Mouse (Mus musculus) forebrain, embryonic 10.5 days (tissue): ENCODE data around the gene Ccdc7a. TPM values are rescaled to one million over a fixed set of nuclear protein-coding genes. Genes with fewer than 3 reads are reported as not detected.

ENCODE experiments used
- DNase-seq: peaks from one replicate; pipeline ENCODE4 v3.0.0-alpha.2; 2017; ENCODE audit warnings: low spot score; ENCODE audit errors: extremely low spot score
- H3K27ac ChIP-seq: fragments of 300-500 bp; sonication (generic); 2 replicates; pipeline ENCODE4 v1.5.1; 2016; ENCODE audit warnings: mild to moderate bottlenecking
- H3K27me3 ChIP-seq: fragments of 300-500 bp; sonication (generic); 2 replicates; pipeline ENCODE4 v1.6.1; 2016; ENCODE audit warnings: mild to moderate bottlenecking; ENCODE audit not compliant: poor library complexity, severe bottlenecking
- H3K36me3 ChIP-seq: fragments of 300-500 bp; sonication (generic); replicated peaks from 2 replicates; pipeline ENCODE4 v1.6.1; 2016; ENCODE audit warnings: mild to moderate bottlenecking, moderate library complexity
- H3K4me1 ChIP-seq: fragments of 300-500 bp; sonication (generic); 2 replicates; pipeline ENCODE4 v1.6.1; 2016
- H3K4me3 ChIP-seq: fragments of 300-500 bp; sonication (generic); 2 replicates; pipeline ENCODE4 v1.5.1; 2016; ENCODE audit warnings: mild to moderate bottlenecking, moderate library complexity
- H3K9me3 ChIP-seq: fragments of 300-500 bp; sonication (generic); 2 replicates; pipeline ENCODE4 v1.6.1; 2016; ENCODE audit warnings: mild to moderate bottlenecking, moderate library complexity
- WGBS: fragments of 180-500 bp; shearing (Covaris S2); methylation state at CpG from one replicate; pipeline ENCODE4 v1.1.7; 2016; 5-methylcytosine and 5-hydroxymethylcytosine counted together
- polyA plus RNA-seq: library from polyadenylated mRNA; unstranded; fragments of >200 nt; fragmentation: Nextera tagmentation; extraction: Ambion mirVana; gene quantifications from 2 replicates; pipeline ENCODE4 v1.2.1, GENCODE M21; 2016

Ccdc7a gene
- polyA plus RNA-seq, 1 experiment from 2014 or later, result not detected

- H3K27me3 ChIP-seq, result no peaks in the 10 kb centered on the region
- peak overlapping the region; percentile 89 for H3K4me3 ChIP-seq
- H3K4me1 ChIP-seq, result peaks cover 22% of the 10 kb centered on the region
- WGBS, result 12% methylated on average over 25 of the region's 25 CpGs
- no peaks in the 10 kb centered on the region for H3K36me3 ChIP-seq
- H3K9me3 ChIP-seq, result no peaks in the 10 kb centered on the region
- DNase-seq, result no peak
- peak overlapping the region; percentile 100 for H3K27ac ChIP-seq
These were observed 380.5 kb downstream of the Ccdc7a start for GRCm38 (mm10) chr8:128684609-128685506.

Other genes starting within 250 kb of the Ccdc7a start
- gene Ccdc7b, start 1.6 kb upstream of the Ccdc7a start, polyA plus RNA-seq, result not detected in 2 replicates
- gene Gm10999, start 66.1 kb upstream of the Ccdc7a start, polyA plus RNA-seq, result not detected in 2 replicates
- gene 2610044O15Rik8, start 168.9 kb upstream of the Ccdc7a start, polyA plus RNA-seq, result 21.1 and 21.5 TPM in 2 replicates